Mouse (Mus musculus) embryonic facial prominence, embryonic 12.5 days (tissue): Measurements from ENCODE around the gene Ear1. TPM values are rescaled to one million over a fixed set of nuclear protein-coding genes. Genes with fewer than 3 reads are reported as not detected.
"Not testable (repeated sequence)": the region's sequence is repeated elsewhere in the genome, so short reads cannot be mapped to it uniquely, and the experiment has no call there.

ENCODE experiments used
- ATAC-seq: fragments of 200-750 bp; cut with Nextera tagmentation; 2 replicates; pipeline ENCODE4 v1.8.0; 2017; ENCODE audit not compliant: insufficient number of reproducible peaks, insufficient read depth, low FRiP score, low TSS enrichment
- H3K27ac ChIP-seq: fragments of 300-500 bp; sonication (generic); 2 replicates; pipeline ENCODE4 v1.5.1; 2016; ENCODE audit warnings: mild to moderate bottlenecking
- H3K27me3 ChIP-seq: fragments of 300-500 bp; sonication (generic); 2 replicates; pipeline ENCODE4 v1.6.1; 2016; ENCODE audit warnings: mild to moderate bottlenecking, moderate library complexity
- H3K36me3 ChIP-seq: fragments of 300-500 bp; sonication (generic); 2 replicates; pipeline ENCODE4 v1.6.1; 2016; ENCODE audit warnings: mild to moderate bottlenecking
- H3K4me1 ChIP-seq: fragments of 300-500 bp; sonication (generic); 2 replicates; pipeline ENCODE4 v1.6.1; 2016
- H3K4me2 ChIP-seq: fragments of 300-500 bp; sonication (generic); replicated peaks from 2 replicates; pipeline ENCODE4 v1.6.1; 2016; ENCODE audit warnings: mild to moderate bottlenecking, moderate library complexity
- H3K4me3 ChIP-seq: fragments of 300-500 bp; sonication (generic); 2 replicates; pipeline ENCODE4 v1.5.1; 2016; ENCODE audit warnings: mild to moderate bottlenecking
- H3K9ac ChIP-seq: fragments of 300-500 bp; sonication (generic); 2 replicates; pipeline ENCODE4 v1.6.1; 2016; ENCODE audit warnings: mild to moderate bottlenecking, moderate library complexity
- H3K9me3 ChIP-seq: fragments of 300-500 bp; sonication (generic); 2 replicates; pipeline ENCODE4 v1.6.1; 2016; ENCODE audit warnings: mild to moderate bottlenecking, moderate library complexity
- WGBS: fragments of 180-500 bp; shearing (Covaris S2); methylation state at CpG from one replicate; pipeline ENCODE4 v1.1.7; 2016; 5-methylcytosine and 5-hydroxymethylcytosine counted together
- polyA plus RNA-seq: library from polyadenylated mRNA; unstranded; fragments of >200 nt; fragmentation: Nextera tagmentation; extraction: Ambion mirVana; gene quantifications from 2 replicates; pipeline ENCODE4 v1.2.1, GENCODE M21; 2016

The Ear1 gene
- not detected in 2 replicates for polyA plus RNA-seq

- not testable (repeated sequence) for H3K36me3 ChIP-seq, H3K9me3 ChIP-seq, H3K4me1 ChIP-seq, H3K4me3 ChIP-seq, H3K9ac ChIP-seq, H3K27ac ChIP-seq, H3K27me3 ChIP-seq, ATAC-seq, H3K4me2 ChIP-seq
- WGBS: 82% methylated on average over 3 of the region's 3 CpGs
Measured at GRCm38 (mm10) chr14:43875417-43875816, at the start of gene Ear1. Gene Ear1, minus strand, starts transcription at chr14:43875517.

GRCm38 (mm10) chr14:43924688-43925403 is 49.5 kb upstream of the Ear1 start, which contains the start of gene Gm8113:
Gene Gm8113, plus strand, starts transcription at chr14:43925390.
- 9% methylated on average over 10 of the region's 10 CpGs for WGBS
- peak within 1 kb of the TSS; percentile 40 for H3K4me2 ChIP-seq
- ATAC-seq: peak; percentile 86
- not testable (repeated sequence) for H3K27me3 ChIP-seq, H3K9me3 ChIP-seq, H3K36me3 ChIP-seq, H3K4me1 ChIP-seq
- H3K9ac ChIP-seq: peak within 1 kb of the TSS; percentile 52; the same call in 1 of the 2 replicates
- peak within 1 kb of the TSS; percentile 84 for H3K27ac ChIP-seq
- peak within 1 kb of the TSS; percentile 44 for H3K4me3 ChIP-seq

DNA sequence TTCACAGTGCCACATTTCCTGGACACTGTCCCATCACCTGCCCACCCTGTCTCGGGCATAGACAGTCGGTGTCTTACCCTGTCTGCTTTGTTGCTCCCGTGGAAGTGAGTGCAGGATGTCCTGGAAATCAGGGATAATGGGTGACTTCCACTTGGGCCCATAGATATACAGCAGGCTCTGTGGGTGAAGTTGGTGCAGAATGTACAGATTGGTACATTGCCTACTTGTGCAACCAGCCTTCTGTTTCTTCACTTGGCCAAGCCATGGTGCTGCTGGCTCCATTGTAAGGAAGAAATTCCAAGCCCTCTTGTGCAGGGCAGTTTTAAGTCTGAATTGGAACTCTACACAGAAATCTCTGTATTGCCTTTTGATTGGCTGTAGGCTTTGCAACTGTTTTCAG is 48.1 kb upstream of the Ear1 start, which contains the start of gene Ear10:
Gene Ear10, minus strand, starts transcription at position 101 of the 400 bp plus-strand sequence.
- WGBS: 77% methylated on average over 3 of the region's 3 CpGs
- ATAC-seq, H3K27me3 ChIP-seq: not testable (repeated sequence)

GRCm38 (mm10) chr14:43918214-43918613 is 42.9 kb upstream of the Ear1 start:
- not testable (repeated sequence) for H3K9ac ChIP-seq, H3K27me3 ChIP-seq, H3K27ac ChIP-seq, H3K36me3 ChIP-seq, H3K4me3 ChIP-seq, H3K9me3 ChIP-seq, H3K4me2 ChIP-seq, H3K4me1 ChIP-seq, ATAC-seq

More for the DNA sequence above, 48.1 kb upstream of the Ear1 start, which contains the start of gene Ear10:
- H3K4me3 ChIP-seq, H3K4me1 ChIP-seq, H3K27ac ChIP-seq, H3K9me3 ChIP-seq, H3K9ac ChIP-seq, H3K4me2 ChIP-seq, H3K36me3 ChIP-seq: not testable (repeated sequence)

DNA sequence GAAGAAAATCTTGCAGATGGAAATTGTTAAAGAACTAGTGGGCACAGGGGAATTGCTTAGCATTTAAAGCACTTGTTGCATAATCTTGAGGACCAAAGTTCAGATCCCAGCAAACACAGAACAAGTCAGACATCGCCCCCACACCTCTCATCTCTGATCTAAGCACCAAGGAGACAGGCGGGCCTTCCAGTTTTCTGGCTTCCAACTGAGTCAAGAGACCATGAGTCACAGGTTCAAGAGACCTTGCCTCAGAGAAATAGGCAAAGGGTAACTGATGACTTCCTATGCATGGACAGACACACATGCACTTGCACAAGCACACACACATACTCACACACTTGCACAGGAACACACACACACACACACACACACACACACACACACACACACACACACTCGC is 23.3 kb upstream of the Ear1 start:
- 86% methylated on average over 3 of the region's 3 CpGs for WGBS
- not testable (repeated sequence) for H3K27ac ChIP-seq, H3K4me2 ChIP-seq, H3K4me1 ChIP-seq, H3K4me3 ChIP-seq, ATAC-seq, H3K27me3 ChIP-seq, H3K9ac ChIP-seq, H3K9me3 ChIP-seq, H3K36me3 ChIP-seq

GRCm38 (mm10) chr14:43895357-43895756 is 20.0 kb upstream of the Ear1 start:
- not testable (repeated sequence) for H3K4me2 ChIP-seq, H3K9me3 ChIP-seq, H3K4me1 ChIP-seq, ATAC-seq, H3K27me3 ChIP-seq, H3K36me3 ChIP-seq, H3K27ac ChIP-seq, H3K9ac ChIP-seq, H3K4me3 ChIP-seq
- WGBS: 41% methylated on average over 2 of the region's 2 CpGs

DNA sequence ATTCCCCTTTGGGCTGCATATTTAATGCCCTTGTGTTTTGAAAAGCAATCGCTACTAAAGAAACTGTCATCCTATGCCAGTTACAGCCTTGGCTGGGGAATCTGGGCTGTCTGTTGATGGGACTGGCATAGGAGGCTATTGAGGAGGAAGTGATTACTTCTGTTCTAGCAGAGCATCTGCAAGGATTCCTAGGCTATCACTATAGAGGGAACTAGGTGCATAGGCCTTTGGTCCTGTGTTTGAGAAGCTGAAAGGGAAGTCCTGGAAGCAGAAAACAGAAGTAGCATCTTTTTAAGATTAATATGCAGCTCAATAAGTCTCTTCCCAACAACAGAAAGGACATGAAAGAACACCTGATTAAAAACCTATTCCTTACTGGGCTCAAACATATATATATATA is 16.0 kb upstream of the Ear1 start:
- WGBS: 89% methylated on average over 1 of the region's 1 CpGs
- ATAC-seq, H3K4me1 ChIP-seq, H3K27ac ChIP-seq, H3K4me3 ChIP-seq, H3K9me3 ChIP-seq, H3K4me2 ChIP-seq, H3K36me3 ChIP-seq, H3K27me3 ChIP-seq, H3K9ac ChIP-seq: not testable (repeated sequence)

- H3K36me3 ChIP-seq, H3K4me3 ChIP-seq, H3K4me2 ChIP-seq, H3K9ac ChIP-seq, H3K27ac ChIP-seq, ATAC-seq, H3K27me3 ChIP-seq, H3K4me1 ChIP-seq, H3K9me3 ChIP-seq: not testable (repeated sequence)
- 35% methylated on average over 1 of the region's 1 CpGs for WGBS
Measured at GRCm38 (mm10) chr14:43886235-43886634, 10.9 kb upstream of the Ear1 start.

- not testable (repeated sequence) for H3K27ac ChIP-seq, H3K9ac ChIP-seq, ATAC-seq, H3K36me3 ChIP-seq, H3K4me3 ChIP-seq, H3K9me3 ChIP-seq, H3K4me1 ChIP-seq, H3K4me2 ChIP-seq, H3K27me3 ChIP-seq
- 89% methylated on average over 5 of the region's 5 CpGs for WGBS
Measured at GRCm38 (mm10) chr14:43879966-43880545, 4.7 kb upstream of the Ear1 start.

DNA sequence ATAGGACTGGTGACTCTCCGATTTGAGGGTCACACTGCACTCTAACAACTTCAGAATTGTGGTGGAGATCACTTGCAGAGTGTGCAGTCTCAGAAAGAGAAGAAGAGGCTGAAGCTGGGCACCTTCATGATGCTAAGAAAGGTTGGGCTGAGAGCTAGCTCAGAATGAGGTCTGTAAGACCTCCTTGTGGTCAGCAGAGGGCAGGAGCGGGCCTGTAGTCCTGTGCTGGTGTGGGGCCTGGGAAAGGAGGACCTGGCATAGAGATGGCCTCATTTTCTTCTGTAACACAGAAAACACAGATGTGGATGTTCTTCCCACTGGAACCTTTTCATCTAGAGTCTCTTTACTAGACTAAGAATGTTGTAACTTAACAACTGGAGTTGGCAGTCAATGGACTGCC is 2.5 kb upstream of the Ear1 start:
- not testable (repeated sequence) for H3K27ac ChIP-seq, ATAC-seq, H3K4me2 ChIP-seq, H3K36me3 ChIP-seq, H3K9me3 ChIP-seq, H3K4me3 ChIP-seq, H3K27me3 ChIP-seq, H3K9ac ChIP-seq, H3K4me1 ChIP-seq
- 65% methylated on average over 1 of the region's 2 CpGs for WGBS

GRCm38 (mm10) chr14:43874862-43875261 is 455 bp downstream of the Ear1 start:
- H3K4me1 ChIP-seq, H3K9ac ChIP-seq, ATAC-seq, H3K27me3 ChIP-seq, H3K36me3 ChIP-seq, H3K4me2 ChIP-seq, H3K27ac ChIP-seq, H3K4me3 ChIP-seq, H3K9me3 ChIP-seq: not testable (repeated sequence)
- 92% methylated on average over 3 of the region's 3 CpGs for WGBS

DNA sequence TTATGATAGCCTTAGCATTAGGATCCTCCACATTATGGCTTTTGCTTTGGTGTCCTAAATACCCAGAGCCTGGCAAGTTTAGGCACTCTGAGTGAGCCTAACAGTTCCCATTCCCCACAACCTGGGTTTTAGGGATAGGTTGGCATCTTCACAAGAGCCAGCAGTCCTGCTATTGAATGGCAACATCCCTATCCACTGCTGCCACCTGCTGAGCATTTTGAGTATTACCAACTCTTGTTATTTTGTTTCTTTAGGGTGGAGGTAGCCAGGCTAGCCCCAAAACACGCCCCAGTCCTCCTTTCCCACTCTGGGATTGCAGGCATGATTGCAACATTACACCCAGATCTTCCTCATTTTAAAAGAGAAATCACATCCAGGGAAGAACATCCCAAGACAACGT is 14.8 kb downstream of the Ear1 start:
- WGBS: 34% methylated on average over 2 of the region's 2 CpGs
- H3K4me1 ChIP-seq, H3K36me3 ChIP-seq, H3K4me3 ChIP-seq, H3K9me3 ChIP-seq, ATAC-seq, H3K4me2 ChIP-seq, H3K9ac ChIP-seq, H3K27me3 ChIP-seq, H3K27ac ChIP-seq: not testable (repeated sequence)
